Mouse (Mus musculus): ENCODE measurements around the gene Rbmxl1.

GRCm38 (mm10) chr8:78514706-78515105, 6.0 kb upstream of the Rbmxl1 start:
- TF ChIP-seq EP300 (IDR thresholded peaks at IDR 0.05) = no peak
- no peak for TF ChIP-seq CTCF (IDR thresholded peaks at IDR 0.05)
